Mouse (Mus musculus): ENCODE measurements around the gene Xrra1. TPM values are rescaled to one million over a fixed set of nuclear protein-coding genes. Genes with fewer than 3 reads are reported as not detected.

The Xrra1 gene
- polyA plus RNA-seq, 1 experiment = not detected

DNA sequence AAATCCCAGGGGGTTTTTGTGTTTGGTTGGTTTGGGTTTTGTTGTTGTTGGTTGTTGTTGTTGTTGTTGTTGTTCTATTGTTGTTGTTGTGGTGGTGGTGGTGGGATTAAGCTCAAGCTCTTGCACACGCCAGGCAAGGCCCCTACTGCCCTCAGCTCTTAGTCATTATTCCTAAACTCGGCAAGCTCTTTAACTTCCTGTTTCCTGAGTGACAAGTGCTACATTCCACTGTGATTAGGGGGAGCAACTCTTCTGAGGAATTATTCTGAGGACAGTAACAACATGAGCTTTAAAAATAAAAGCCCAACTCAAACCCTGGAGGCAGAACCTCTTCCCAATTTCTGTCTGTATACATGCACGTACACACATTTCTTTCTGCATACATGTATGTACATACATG is 6.3 kb downstream of the Xrra1 start:
- peaks cover 6% of the 10 kb centered on the region for H3K4me1 ChIP-seq (ENCODE audit: control insufficient read depth, insufficient read depth, insufficient read length, low read length)
- H3K27ac ChIP-seq (replicated peaks; ENCODE audit: low read depth, low read length) = no peak overlapping the region
- H3K4me3 ChIP-seq (ENCODE audit: insufficient read depth, low read depth, low read length) = no peak overlapping the region

GRCm38 (mm10) chr7:99869296-99869695 is 10.4 kb downstream of the Xrra1 start:
- H3K27ac ChIP-seq (replicated peaks; ENCODE audit: low read depth, low read length) = no peak overlapping the region
- H3K4me1 ChIP-seq (ENCODE audit: control insufficient read depth, insufficient read depth, insufficient read length, low read length) = peaks cover 6% of the 10 kb centered on the region
- no peak overlapping the region for H3K4me3 ChIP-seq (ENCODE audit: insufficient read depth, low read depth, low read length)

DNA sequence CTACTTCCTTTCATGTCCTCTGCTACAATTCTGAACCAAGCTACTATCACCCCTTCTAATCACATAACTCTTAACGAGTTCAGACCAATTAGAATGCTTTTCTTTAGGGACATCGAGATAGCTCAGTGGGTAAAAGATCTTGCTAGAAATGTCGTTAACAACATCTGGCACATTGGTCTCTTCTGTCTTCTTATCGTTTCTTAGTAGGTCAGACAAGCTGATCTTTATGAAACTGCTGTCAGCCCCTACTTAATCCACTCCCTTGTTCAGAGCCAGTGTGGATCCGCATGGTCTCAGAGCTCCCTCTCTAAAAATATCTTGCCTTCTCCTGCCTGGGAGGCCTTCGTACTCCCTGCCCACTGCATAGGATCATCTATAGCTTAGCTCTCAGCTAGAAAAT is 15.0 kb downstream of the Xrra1 start:
- no peak overlapping the region for H3K27ac ChIP-seq (replicated peaks; ENCODE audit: low read depth, low read length)
- no peaks in the 10 kb centered on the region for H3K4me1 ChIP-seq (ENCODE audit: control insufficient read depth, insufficient read depth, insufficient read length, low read length)
- no peak overlapping the region for H3K4me3 ChIP-seq (ENCODE audit: insufficient read depth, low read depth, low read length)

DNA sequence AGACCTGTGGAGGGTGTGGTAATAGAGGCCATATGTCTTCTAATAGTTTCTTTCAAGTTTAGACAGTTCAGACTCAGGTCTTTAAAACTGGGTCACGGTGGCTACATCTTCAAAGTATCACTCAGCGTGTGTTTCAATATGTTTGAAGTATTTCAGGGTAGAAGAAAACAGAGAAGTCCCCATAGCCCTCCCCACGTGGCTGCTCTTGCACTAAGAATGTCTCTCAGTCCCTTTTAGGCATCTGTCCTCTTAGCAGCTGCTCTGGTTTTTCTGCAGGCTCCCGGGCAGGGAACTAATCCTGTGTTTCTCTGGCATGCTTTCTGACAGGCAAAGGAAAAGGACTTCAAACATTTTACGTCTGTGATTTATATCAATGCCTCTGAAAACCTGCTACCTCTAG is 17.0 kb downstream of the Xrra1 start:
- Histone ChIP-seq H3K27ac (replicated peaks; ENCODE audit: low read depth, low read length) (no peak overlapping the region), H3K4me1 (ENCODE audit: control insufficient read depth, insufficient read depth, insufficient read length, low read length) (no peaks in the 10 kb centered on the region), H3K4me3 (ENCODE audit: insufficient read depth, low read depth, low read length) (no peak overlapping the region)

GRCm38 (mm10) chr7:99876345-99876744 is 17.4 kb downstream of the Xrra1 start:
- H3K27ac ChIP-seq (replicated peaks; ENCODE audit: low read depth, low read length) = no peak overlapping the region
- H3K4me3 ChIP-seq (ENCODE audit: insufficient read depth, low read depth, low read length) = no peak overlapping the region
- H3K4me1 ChIP-seq (ENCODE audit: control insufficient read depth, insufficient read depth, insufficient read length, low read length) = no peaks in the 10 kb centered on the region

DNA sequence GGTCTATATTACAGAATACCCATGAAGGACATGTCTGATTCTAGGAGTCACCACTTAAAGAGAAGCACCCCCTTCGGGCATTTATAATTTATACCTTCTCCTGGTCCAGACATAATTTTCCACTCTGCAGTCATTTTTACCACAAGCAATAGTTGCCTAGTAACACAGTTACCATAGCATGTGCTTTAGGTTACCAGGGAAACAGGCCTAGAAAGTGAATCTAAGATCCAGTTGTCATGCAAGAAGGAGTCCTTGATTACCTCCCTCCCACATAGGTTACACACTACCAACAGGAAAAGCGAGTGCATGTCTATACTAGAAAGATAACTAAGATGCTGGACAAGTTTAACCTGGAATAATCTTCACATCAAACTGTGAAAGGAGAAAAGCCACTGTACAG is 19.3 kb downstream of the Xrra1 start:
- Histone ChIP-seq H3K27ac (replicated peaks; ENCODE audit: low read depth, low read length) (no peak overlapping the region), H3K4me1 (ENCODE audit: control insufficient read depth, insufficient read depth, insufficient read length, low read length) (no peaks in the 10 kb centered on the region), H3K4me3 (ENCODE audit: insufficient read depth, low read depth, low read length) (no peak overlapping the region)

GRCm38 (mm10) chr7:99887230-99887735 is 28.4 kb downstream of the Xrra1 start:
- Histone ChIP-seq H3K4me3 (ENCODE audit: insufficient read depth, low read depth, low read length) (no peak overlapping the region), H3K4me1 (ENCODE audit: control insufficient read depth, insufficient read depth, insufficient read length, low read length) (no peaks in the 10 kb centered on the region)

GRCm38 (mm10) chr7:99887743-99888142 is 28.8 kb downstream of the Xrra1 start:
- Histone ChIP-seq H3K4me1 (ENCODE audit: control insufficient read depth, insufficient read depth, insufficient read length, low read length) (no peaks in the 10 kb centered on the region), H3K27ac (replicated peaks; ENCODE audit: low read depth, low read length) (no peak overlapping the region), H3K4me3 (ENCODE audit: insufficient read depth, low read depth, low read length) (no peak overlapping the region)

More at GRCm38 (mm10) chr7:99887230-99887735, 28.4 kb downstream of the Xrra1 start:
- H3K27ac ChIP-seq (replicated peaks; ENCODE audit: low read depth, low read length) = no peak overlapping the region

DNA sequence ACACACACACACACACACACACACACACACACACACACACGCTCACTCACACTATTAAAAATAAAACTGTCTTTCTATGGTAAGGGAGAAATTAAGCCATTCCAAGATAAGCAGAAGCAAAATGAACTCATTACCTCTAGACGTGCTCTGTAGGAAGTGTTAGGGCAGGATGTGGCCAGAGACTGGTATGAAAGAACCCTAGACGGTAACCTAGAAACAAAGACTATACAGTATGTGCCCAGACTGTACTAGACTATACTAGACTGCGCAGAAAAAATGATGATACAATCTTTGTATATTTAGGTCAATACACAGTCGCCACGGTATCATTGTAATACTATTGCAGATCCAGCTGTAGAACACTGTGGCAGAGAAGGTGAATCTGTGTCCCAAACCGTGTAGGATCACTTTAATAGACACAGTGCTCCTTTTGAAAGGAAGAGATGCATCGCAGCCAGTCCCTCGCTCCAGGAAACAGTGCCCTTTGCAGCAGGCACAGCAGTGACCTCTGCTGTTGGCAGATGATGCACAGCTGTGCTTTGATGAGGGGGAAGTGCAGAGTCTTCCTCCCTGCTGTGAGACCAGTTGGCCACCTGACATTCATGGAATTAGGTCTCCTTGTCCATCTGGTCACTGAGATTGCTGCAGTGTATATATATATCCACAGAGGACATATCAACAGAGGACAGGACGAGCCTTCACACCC is 30.4 kb downstream of the Xrra1 start:
- no peaks in the 10 kb centered on the region for H3K4me1 ChIP-seq (ENCODE audit: control insufficient read depth, insufficient read depth, insufficient read length, low read length)
- H3K27ac ChIP-seq (replicated peaks; ENCODE audit: low read depth, low read length) = no peak overlapping the region
- H3K4me3 ChIP-seq (ENCODE audit: insufficient read depth, low read depth, low read length) = no peak overlapping the region

DNA sequence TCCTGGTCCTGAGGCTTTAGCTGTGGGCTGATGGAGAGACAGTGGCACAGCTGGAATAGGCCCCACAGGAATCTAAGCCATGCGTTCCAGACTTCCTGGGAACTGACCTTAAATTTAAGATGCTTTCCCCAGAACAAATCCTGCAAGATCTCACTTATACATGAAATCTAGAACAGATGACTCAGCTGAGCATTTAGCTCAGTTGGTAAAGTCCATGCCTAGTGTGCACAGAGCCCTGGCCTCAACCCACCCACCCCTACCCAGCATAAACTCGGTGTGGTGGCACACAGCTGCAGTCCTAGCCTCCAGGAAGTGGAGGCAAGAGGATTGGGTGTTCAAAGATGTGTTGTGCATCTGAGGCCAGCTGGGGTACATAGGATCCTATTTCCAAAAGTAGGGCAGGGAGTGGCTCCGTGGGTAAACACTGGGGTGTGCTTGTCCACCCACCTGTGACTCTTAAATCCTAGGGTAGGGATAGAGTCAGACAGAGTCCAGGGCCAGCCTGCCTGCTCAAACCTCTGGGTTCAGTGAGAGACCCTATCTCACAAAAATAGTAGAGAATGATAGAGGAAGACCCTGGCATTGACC is 31.3 kb downstream of the Xrra1 start:
- no peaks in the 10 kb centered on the region for H3K4me1 ChIP-seq (ENCODE audit: control insufficient read depth, insufficient read depth, insufficient read length, low read length)
- H3K27ac ChIP-seq (replicated peaks; ENCODE audit: low read depth, low read length) = no peak overlapping the region
- no peak overlapping the region for H3K4me3 ChIP-seq (ENCODE audit: insufficient read depth, low read depth, low read length)

DNA sequence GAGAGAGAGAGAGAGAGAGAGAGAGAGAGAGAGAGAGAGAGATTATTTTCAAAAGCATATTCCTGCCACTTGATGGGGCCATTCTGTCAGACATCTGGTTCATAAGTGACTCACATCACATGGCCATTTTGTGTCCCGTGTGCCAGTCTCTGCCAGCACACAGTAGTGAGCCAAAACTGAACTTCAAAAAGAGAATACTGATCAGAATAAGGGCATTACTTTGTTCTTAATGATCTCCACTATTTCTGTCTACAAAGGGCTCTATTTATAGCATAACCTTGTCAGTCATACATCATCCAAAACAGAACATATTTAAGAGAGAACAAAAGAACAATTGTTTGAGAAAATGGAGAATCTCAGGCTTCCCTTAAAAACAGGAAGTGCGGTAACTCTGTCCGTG is 32.6 kb downstream of the Xrra1 start:
- Histone ChIP-seq H3K27ac (replicated peaks; ENCODE audit: low read depth, low read length) (no peak overlapping the region), H3K4me1 (ENCODE audit: control insufficient read depth, insufficient read depth, insufficient read length, low read length) (no peaks in the 10 kb centered on the region), H3K4me3 (ENCODE audit: insufficient read depth, low read depth, low read length) (no peak overlapping the region)

DNA sequence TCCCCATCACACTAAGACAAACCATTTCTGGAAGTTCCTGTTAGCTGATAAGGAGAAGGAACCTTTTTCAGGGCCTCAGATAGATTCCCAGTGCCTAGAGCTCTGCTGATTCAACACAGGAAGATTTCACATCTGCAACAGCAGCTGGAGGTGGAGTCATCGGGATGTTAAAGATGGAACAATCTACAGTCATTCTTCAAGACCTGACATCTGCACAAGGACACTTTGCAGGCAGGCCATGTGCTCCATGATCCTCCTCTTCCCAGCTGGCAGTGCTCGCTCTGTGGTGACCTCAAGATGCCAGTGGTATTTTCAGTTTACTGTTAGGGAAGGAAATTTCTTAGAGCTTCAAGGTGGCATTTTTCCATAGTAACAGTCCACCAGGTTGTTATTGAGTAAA is 33.4 kb downstream of the Xrra1 start:
- H3K27ac ChIP-seq (replicated peaks; ENCODE audit: low read depth, low read length) = no peak overlapping the region
- H3K4me3 ChIP-seq (ENCODE audit: insufficient read depth, low read depth, low read length) = no peak overlapping the region
- no peaks in the 10 kb centered on the region for H3K4me1 ChIP-seq (ENCODE audit: control insufficient read depth, insufficient read depth, insufficient read length, low read length)

DNA sequence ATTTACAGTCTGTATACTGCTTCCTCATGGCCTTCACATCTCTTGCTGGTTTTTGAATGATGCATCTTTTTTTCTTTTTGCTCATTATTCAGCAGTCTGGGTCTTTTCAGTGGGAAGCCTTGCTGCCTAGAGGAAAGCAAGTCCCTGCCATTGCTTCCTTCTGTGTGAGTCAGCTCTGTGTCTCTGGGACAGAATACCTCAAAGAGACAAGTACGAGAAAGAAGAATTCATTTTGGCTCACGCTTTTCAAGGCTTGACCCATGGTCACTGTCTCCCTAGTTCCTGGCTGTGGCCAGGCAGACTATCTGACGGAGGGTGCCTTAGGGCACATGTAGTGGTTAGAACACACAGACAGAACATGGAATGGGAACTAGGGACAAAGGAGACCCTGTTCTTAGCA is 35.1 kb downstream of the Xrra1 start:
- no peak overlapping the region for H3K27ac ChIP-seq (replicated peaks; ENCODE audit: low read depth, low read length)
- H3K4me1 ChIP-seq (ENCODE audit: control insufficient read depth, insufficient read depth, insufficient read length, low read length) = no peaks in the 10 kb centered on the region
- no peak overlapping the region for H3K4me3 ChIP-seq (ENCODE audit: insufficient read depth, low read depth, low read length)

GRCm38 (mm10) chr7:99894478-99894877 is 35.6 kb downstream of the Xrra1 start:
- no peak overlapping the region for H3K4me3 ChIP-seq (ENCODE audit: insufficient read depth, low read depth, low read length)
- no peak overlapping the region for H3K27ac ChIP-seq (replicated peaks; ENCODE audit: low read depth, low read length)
- H3K4me1 ChIP-seq (ENCODE audit: control insufficient read depth, insufficient read depth, insufficient read length, low read length) = no peaks in the 10 kb centered on the region

- Histone ChIP-seq H3K27ac (replicated peaks; ENCODE audit: low read depth, low read length) (no peak overlapping the region), H3K4me3 (ENCODE audit: insufficient read depth, low read depth, low read length) (no peak overlapping the region), H3K4me1 (ENCODE audit: control insufficient read depth, insufficient read depth, insufficient read length, low read length) (no peaks in the 10 kb centered on the region)
Observed at GRCm38 (mm10) chr7:99896905-99897304, 38.0 kb downstream of the Xrra1 start.

DNA sequence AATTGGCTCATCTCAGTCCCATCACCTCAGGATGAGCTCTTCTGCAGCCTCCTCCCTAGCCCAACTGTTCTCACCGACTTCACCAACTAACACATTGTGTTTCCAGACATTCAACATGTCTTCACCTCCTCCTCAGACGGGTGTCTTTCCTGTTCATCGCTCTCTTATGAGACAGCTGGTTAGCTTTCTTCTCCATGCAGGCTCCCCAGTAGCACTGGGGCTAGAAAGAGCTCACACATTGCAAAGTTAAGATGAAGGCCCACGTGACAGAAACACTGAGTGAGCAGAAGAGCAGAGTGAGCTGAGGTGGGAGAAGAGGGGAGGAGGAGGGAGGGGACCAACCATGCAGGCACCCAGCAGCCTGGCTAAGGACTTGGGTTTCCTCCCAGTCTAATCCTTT is 43.3 kb downstream of the Xrra1 start:
- Histone ChIP-seq H3K4me3 (ENCODE audit: insufficient read depth, low read depth, low read length) (no peak overlapping the region), H3K4me1 (ENCODE audit: control insufficient read depth, insufficient read depth, insufficient read length, low read length) (no peaks in the 10 kb centered on the region), H3K27ac (replicated peaks; ENCODE audit: low read depth, low read length) (no peak overlapping the region)
